Mouse (Mus musculus) lung, postnatal 0 days (tissue): ENCODE data around the gene Epha5. TPM values are rescaled to one million over a fixed set of nuclear protein-coding genes. Genes with fewer than 3 reads are reported as not detected.
A peak's percentile ranks its signal among the peaks of the same experiment; 100 is the strongest.

Experiments used
- ATAC-seq: fragments of 200-750 bp; cut with Nextera tagmentation; 2 replicates; pipeline ENCODE4 v1.8.0; 2017; ENCODE audit warnings: moderate library complexity
- DNase-seq: peaks from one replicate; pipeline ENCODE4 v3.0.0-alpha.2; 2016; ENCODE audit warnings: low spot score
- H3K27ac ChIP-seq: fragments of 300-500 bp; sonication (generic); 2 replicates; pipeline ENCODE4 v1.5.1; 2014; ENCODE audit warnings: antibody characterized with exemption, mild to moderate bottlenecking, low read length, mixed read lengths
- H3K27me3 ChIP-seq: fragments of 300-500 bp; sonication (generic); replicated peaks from 2 replicates; pipeline ENCODE4 v1.6.1; 2014; ENCODE audit warnings: low read length, mixed read lengths; ENCODE audit not compliant: insufficient read depth
- H3K36me3 ChIP-seq: fragments of 300-500 bp; sonication (generic); 2 replicates; pipeline ENCODE4 v1.6.1; 2014; ENCODE audit warnings: low read length, mixed read lengths; ENCODE audit not compliant: insufficient read depth
- H3K4me1 ChIP-seq: fragments of 300-500 bp; sonication (generic); 2 replicates; pipeline ENCODE4 v1.6.1; 2014; ENCODE audit warnings: antibody characterized with exemption, low read depth, low read length, mixed read lengths; ENCODE audit not compliant: insufficient read depth
- H3K4me2 ChIP-seq: fragments of 300-500 bp; sonication (generic); replicated peaks from 2 replicates; pipeline ENCODE4 v1.6.1; 2014; ENCODE audit warnings: low read depth, mild to moderate bottlenecking, low read length, moderate library complexity, mixed read lengths
- H3K4me3 ChIP-seq: fragments of 300-500 bp; sonication (generic); 2 replicates; pipeline ENCODE4 v1.5.1; 2014; ENCODE audit warnings: low read depth, low read length
- H3K9ac ChIP-seq: fragments of 300-500 bp; sonication (generic); replicated peaks from 2 replicates; pipeline ENCODE4 v1.6.1; 2014; ENCODE audit warnings: low read depth, mild to moderate bottlenecking
- H3K9me3 ChIP-seq: fragments of 300-500 bp; sonication (generic); 2 replicates; pipeline ENCODE4 v1.6.1; 2016; ENCODE audit warnings: low read length, mixed read lengths
- CTCF ChIP-seq: IDR thresholded peaks from 2 replicates; pipeline ENCODE4 v1.5.1; 2016; ENCODE audit warnings: antibody characterized with exemption, mild to moderate bottlenecking
- EP300 ChIP-seq: IDR thresholded peaks from 2 replicates; pipeline ENCODE4 v1.6.1; 2016; ENCODE audit warnings: antibody characterized with exemption, mild to moderate bottlenecking, control low read depth
- WGBS: fragments of 180-500 bp; shearing (Covaris S2); extraction: QIAGEN DNeasy Blood & Tissue Kit; methylation state at CpG from one replicate; pipeline ENCODE4 v1.1.7; 2014; 5-methylcytosine and 5-hydroxymethylcytosine counted together
- polyA plus RNA-seq: library from polyadenylated mRNA; unstranded; fragments of >200 nt; fragmentation: Nextera tagmentation; extraction: Ambion mirVana; gene quantifications from 2 replicates; pipeline ENCODE4 v1.2.1, GENCODE M21; 2015

Gene Epha5
- polyA plus RNA-seq: 0.84 and 0.93 TPM in 2 replicates

DNA sequence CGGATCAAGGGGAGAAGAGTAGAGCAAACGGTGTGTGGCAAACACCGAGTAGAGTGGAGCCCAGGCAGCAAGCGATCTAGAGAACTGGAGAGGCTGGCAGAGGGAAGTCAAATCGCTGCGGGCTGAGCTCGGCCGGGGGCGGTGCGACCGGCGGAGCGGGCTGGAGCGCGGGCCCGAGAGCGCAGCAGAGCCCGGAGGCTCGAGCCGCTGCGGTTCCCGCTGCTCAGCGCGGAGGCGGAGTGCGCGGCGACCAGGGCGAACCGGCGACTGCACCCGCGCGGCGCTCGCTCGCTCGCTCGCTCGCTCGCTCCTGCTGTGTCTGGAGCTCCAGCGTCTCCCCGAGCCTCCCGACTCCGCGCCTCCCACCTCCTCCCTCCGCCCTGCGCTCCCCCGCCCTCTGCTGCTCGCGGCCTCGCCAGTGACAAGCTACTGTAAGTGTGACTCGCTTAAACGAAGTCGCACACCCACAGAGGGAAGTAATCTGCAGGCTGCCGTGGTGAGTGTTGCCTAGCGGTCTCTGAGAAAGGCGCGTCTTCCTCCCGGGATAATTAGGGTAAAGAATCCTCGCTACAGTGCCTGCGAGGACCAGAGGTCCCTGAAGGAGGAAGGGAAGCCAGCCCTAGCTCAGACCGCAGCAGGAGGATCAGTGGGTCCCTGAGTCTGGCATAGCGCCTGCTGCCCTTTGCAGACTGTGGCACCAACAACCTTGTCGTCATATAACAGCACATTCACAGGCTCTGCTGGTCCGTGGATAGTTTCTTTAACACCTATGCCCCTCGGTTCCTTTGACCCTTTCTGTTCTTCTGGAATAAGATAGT lies at the start of gene Epha5:
Gene Epha5, minus strand, starts transcription at position 321 of the 818 bp plus-strand sequence.
- no peak within 1 kb of the TSS for H3K27ac ChIP-seq
- peak; percentile 64 for DNase-seq
- no peak for TF ChIP-seq EP300
- no peak for TF ChIP-seq CTCF

DNA sequence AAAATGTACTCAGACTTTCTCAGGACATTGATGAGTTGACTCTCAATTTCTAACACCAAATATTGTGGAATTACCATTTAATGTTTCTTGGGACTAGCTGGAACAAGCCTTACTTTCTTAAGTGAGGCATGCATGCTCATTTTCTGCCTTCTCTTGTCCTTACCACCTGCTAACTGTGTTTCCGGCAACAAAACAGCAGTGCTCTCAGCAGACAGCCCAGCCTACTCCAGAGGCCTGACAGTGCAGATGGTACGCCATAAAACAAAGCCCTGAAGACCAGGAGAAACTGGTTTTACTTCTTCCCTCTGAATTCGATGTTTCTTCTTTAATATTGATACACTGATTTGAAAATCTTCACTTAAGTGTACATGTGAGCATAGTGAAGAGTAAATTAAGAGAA lies 39.0 kb upstream of the Epha5 start:
- Histone ChIP-seq H3K27ac (no peak overlapping the region), H3K4me3 (no peak overlapping the region), H3K36me3 (no peaks in the 10 kb centered on the region), H3K27me3 (no peaks in the 10 kb centered on the region), H3K4me1 (no peaks in the 10 kb centered on the region), H3K4me2 (no peak overlapping the region), H3K9ac (no peak overlapping the region), H3K9me3 (no peaks in the 10 kb centered on the region)
- DNase-seq (no peak), ATAC-seq (no peak)
- no peak for TF ChIP-seq EP300
- no peak for TF ChIP-seq CTCF
- WGBS: 78% methylated on average over 3 of the region's 3 CpGs

More for the DNA sequence above, at the start of gene Epha5:
- ATAC-seq: peak; percentile 88
- H3K9ac ChIP-seq: no peak within 1 kb of the TSS
- peaks cover 8% of the 10 kb centered on the region; the same call in 1 of the 2 replicates for H3K4me1 ChIP-seq
- no peaks in the 10 kb centered on the region for H3K36me3 ChIP-seq
- under 1% methylated on average over 42 of the region's 67 CpGs for whole genome bisulfite sequencing
- peak within 1 kb of the TSS; percentile 76 for H3K4me2 ChIP-seq
- peak within 1 kb of the TSS; percentile 48 for H3K4me3 ChIP-seq
- H3K9me3 ChIP-seq: no peaks in the 10 kb centered on the region
- H3K27me3 ChIP-seq: peaks cover 7% of the 10 kb centered on the region

DNA sequence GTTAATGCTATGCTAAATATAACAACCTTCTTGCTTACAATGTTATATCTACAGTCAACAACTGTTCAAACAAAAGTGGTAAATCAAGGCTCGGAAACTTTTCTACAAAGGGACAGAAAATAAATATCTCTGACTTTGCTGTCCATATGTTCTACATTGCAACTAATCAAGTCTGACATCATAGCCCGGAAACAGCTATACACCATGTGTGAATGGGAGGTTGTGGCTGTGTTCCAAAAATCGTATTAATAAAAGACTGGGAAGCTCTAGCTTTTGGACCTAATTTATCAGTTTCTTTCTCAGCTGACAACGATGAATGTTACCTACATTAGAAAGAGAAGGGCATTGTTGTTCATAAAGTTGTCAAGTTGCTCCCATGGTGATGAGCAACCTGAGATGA lies 37.5 kb upstream of the Epha5 start:
- H3K36me3 ChIP-seq: no peaks in the 10 kb centered on the region
- H3K4me1 ChIP-seq: no peaks in the 10 kb centered on the region
- H3K9me3 ChIP-seq: no peaks in the 10 kb centered on the region
- H3K27ac ChIP-seq: no peak overlapping the region
- DNase-seq (no peak), ATAC-seq (no peak)
- WGBS: 64% methylated on average over 4 of the region's 4 CpGs
- H3K4me2 ChIP-seq: no peak overlapping the region
- H3K9ac ChIP-seq: no peak overlapping the region
- no peak overlapping the region for H3K4me3 ChIP-seq
- no peak for TF ChIP-seq CTCF
- no peak for TF ChIP-seq EP300
- H3K27me3 ChIP-seq: no peaks in the 10 kb centered on the region

DNA sequence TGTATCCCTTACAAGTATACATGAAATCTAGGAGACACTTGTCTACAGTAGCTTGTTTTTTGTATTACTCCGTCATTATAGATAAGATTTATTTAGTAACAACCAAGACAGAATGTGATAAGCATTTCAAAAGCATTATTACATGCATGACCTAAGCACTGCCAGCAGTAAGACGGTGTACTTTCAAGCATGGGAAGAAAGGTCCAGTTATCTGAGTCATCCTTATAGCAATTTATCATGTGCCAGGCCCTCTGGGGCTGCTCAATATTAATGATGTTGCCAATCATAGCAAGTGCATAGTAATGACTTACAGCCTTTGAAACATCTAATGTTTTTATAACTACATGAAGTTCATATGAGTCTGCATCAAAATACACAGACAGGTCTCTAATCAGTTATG lies 36.7 kb upstream of the Epha5 start:
- no peak overlapping the region for H3K27ac ChIP-seq
- H3K4me3 ChIP-seq: no peak overlapping the region
- no peaks in the 10 kb centered on the region for H3K36me3 ChIP-seq
- no peaks in the 10 kb centered on the region for H3K9me3 ChIP-seq
- H3K4me1 ChIP-seq: no peaks in the 10 kb centered on the region
- H3K9ac ChIP-seq: no peak overlapping the region
- H3K27me3 ChIP-seq: no peaks in the 10 kb centered on the region
- no peak for ATAC-seq
- no peak for DNase-seq
- H3K4me2 ChIP-seq: no peak overlapping the region
- no peak for TF ChIP-seq CTCF
- no peak for TF ChIP-seq EP300
- 44% methylated on average over 2 of the region's 2 CpGs for WGBS

DNA sequence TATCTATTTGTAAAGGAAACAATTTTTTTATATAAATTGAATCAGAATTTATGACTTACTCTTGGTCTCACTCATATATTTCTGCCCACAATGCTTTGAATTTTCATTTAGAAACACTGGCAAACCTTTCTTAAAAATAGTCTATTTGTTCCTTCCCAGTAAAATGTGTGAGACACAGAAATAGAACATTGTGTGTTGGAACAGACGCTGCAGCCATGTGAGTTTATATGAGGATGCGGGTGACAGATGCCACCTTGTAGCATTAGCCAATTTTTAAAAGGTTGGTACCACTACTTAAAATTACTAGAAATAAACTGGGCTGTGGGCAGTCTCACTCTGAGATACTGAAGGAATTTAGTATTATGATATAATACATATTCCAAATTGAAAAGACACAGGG lies 23.1 kb upstream of the Epha5 start:
- H3K4me1 ChIP-seq: no peaks in the 10 kb centered on the region
- 81% methylated on average over 2 of the region's 2 CpGs for WGBS
- TF ChIP-seq CTCF: no peak
- no peak for TF ChIP-seq EP300
- DNase-seq: no peak
- H3K4me2 ChIP-seq: no peak overlapping the region
- no peaks in the 10 kb centered on the region for H3K27me3 ChIP-seq
- no peak overlapping the region for H3K9ac ChIP-seq
- no peak overlapping the region for H3K4me3 ChIP-seq
- H3K36me3 ChIP-seq: no peaks in the 10 kb centered on the region
- no peak for ATAC-seq
- no peaks in the 10 kb centered on the region for H3K9me3 ChIP-seq
- H3K27ac ChIP-seq: no peak overlapping the region

DNA sequence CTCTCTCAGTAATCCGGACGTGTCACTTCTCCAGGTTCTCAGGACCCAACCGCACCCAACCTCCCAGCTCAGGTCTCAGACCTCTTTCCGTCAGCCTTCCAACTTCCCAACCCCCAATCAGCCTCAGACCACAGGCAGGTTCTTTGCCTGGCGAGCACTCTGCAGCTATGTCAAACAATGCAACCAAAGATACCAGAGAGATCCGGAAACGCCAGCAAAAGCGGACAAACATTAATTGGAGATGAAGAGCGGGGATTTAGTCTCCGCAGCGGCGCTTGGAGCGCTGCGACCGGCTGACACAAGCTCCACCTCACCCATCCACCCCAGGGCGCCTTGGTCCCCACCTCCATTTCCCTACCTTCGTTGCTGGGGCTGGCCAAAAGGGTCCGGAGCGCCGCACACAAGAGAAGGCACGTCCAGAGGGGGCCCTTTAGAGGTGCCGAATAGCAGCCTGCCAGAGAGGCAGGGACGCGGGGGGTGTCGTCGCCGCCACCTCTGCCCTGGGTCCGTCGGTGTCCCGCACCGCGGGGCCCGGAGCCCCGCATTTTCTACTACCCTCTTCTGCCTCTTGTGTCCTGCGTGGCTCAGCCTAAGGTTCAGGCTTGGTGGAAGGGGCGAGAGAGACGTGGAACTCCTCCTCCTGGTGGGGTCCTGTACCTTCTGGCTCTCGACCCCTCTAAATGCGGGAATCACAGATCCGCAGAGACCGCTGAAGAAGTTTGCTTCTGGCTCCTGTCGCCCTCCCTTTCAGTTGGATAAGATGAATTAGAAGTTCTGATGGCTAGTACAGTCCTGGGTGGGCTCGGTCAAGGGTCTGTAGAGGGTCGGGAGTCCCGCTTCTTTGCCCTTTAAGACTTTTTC lies 991 bp downstream of the Epha5 start:
- no peak for DNase-seq
- WGBS: under 1% methylated on average over 42 of the region's 45 CpGs
- H3K9me3 ChIP-seq: no peaks in the 10 kb centered on the region
- TF ChIP-seq CTCF (no peak), EP300 (no peak)
- no peak for ATAC-seq
- H3K4me2 ChIP-seq: peak overlapping the region; percentile 76
- H3K27me3 ChIP-seq: peaks cover 7% of the 10 kb centered on the region
- no peak overlapping the region for H3K9ac ChIP-seq
- H3K4me3 ChIP-seq: peak overlapping the region; percentile 48
- H3K4me1 ChIP-seq: peaks cover 8% of the 10 kb centered on the region; the same call in 1 of the 2 replicates
- no peaks in the 10 kb centered on the region for H3K36me3 ChIP-seq
- no peak overlapping the region for H3K27ac ChIP-seq
